Mouse (Mus musculus) CD4-positive naive resting alpha-beta T cell, adult 76 days (primary cell): ENCODE results near the gene Lmbrd1. TPM values are rescaled to one million over a fixed set of nuclear protein-coding genes. Genes with fewer than 3 reads are reported as not detected.

Experiments
- total RNA-seq: library from RNA; stranded (reverse); gene quantifications from one replicate; pipeline ENCODE4 v1.2.4, GENCODE M21; 2023

The Lmbrd1 gene
- 67.5 TPM for total RNA-seq

GRCm38 (mm10) chr1:24678205-24678917, at the start of gene Lmbrd1:
Gene Lmbrd1, plus strand, starts transcription at chr1:24678630.

Other genes with a start within 250 kb of the Lmbrd1 start
- gene Col19a1, start 91.2 kb upstream of the Lmbrd1 start, total RNA-seq: 0.18 TPM